Mouse (Mus musculus) cerebellum, postnatal 25 days (tissue): ENCODE data around the gene Tmem19.

ENCODE experiments used
- DNase-seq, 2 experiments: peaks; one replicate each; pipeline ENCODE4 v3.0.0; 2021; ENCODE audit warnings: mixed read lengths in 2 of 2

Gene Tmem19

DNA sequence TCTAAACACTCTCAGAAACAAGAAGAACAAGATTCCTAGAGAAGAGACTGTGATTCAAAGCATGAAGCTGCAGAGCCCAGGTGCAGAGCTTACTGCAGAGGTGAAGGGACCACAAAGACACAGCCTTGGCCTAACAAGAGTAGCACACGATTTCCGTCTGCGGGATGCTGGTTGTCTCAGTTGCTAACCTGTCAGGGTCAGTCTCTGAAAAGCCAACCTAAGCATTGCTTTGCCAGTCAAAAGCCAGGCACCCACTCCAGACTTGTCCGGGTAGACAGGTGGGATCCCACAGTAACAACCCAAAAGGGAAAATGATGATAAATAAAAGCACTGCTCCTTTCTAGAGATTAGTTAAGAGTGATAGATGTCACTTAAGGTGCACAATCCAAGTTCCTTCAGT lies 53.1 kb downstream of the Tmem19 start:
- no peak for DNase-seq

DNA sequence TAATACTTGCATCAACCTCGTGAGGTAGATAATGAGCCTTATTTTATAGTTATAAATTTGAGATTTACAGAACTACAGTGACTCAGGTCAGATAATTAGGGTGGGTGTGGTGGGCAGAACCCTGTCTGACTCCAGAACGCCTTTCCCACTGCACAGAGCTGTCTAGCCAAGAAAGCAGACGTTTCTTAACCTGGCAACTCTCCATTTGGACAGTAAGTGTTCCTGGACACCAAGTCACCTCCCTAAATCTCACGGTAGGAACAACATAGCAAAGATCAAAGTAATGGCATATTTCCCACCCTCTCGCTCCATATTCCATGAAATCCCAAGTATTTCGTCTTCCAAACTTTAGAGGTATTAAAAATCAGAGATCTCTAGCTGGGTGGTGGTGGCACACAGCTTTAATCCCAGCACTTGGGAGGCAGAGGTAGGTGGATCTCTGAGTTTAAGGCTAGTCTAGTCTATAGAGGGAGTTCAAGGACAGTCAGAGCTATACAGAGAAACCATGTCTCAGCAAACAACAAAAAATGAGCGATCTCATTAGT lies 54.9 kb downstream of the Tmem19 start:
- no peak for DNase-seq

DNA sequence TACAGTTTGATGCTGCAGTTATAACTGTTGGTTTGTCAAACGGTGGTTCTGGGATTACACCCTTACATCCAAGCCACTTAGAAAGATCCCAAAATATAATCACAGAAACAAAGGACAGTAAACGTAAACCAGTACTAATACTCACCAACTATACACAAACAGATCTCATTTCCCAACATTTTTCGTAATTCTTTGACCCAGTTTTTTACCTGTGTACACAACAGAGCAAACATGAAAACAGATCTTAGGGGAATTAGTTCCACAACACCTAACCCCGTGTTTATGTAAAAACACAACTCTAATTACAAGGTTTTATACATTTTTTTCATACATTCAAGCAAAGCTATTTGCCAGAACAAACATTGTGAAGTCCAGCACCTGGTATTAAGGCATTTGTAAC lies 63.6 kb downstream of the Tmem19 start:
- DNase-seq = no peak

- DNase-seq = no peak
Measured at GRCm38 (mm10) chr10:115297582-115297981, 64.7 kb downstream of the Tmem19 start.

GRCm38 (mm10) chr10:115296401-115296935 lies 65.8 kb downstream of the Tmem19 start:
- DNase-seq = no peak

DNA sequence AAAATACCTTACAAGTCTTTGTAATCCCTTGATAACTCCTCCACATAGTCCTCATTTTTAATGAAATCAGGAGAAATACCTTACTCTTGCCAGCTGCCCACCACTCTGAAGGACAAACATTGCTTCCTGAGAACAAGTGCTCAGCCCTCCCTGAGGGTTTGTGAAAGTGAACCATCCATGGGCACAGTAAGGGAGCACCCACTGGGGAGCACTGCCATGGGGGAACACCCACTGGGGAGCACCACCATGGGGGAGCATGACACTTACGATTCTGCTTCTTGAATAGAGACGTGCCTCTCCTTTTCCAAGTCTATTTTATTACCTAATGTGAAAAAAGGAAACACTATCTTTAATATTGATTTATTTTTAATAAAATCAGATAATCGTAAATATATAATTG lies 67.1 kb downstream of the Tmem19 start:
- DNase-seq = no peak

DNA sequence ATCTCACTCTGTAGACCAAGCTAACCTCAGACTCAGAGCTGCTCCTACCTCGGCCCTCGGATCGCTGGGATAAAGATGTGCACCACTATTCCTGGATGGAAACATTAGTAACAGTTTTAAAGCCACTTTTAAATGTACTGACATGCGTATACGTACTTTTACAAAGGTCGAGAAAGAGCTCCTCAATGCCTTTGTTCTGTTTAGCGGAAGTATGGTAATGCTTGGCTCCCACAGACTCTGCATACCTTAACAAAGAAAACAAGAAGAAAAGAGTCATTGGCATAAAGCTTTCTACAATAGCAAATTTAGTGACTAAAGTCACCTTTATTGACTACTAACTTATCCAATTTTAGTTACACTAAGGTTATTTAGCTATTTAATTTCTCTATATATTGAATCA lies 67.6 kb downstream of the Tmem19 start:
- DNase-seq = no peak

- no peak for DNase-seq
Measured at GRCm38 (mm10) chr10:115293946-115294345, 68.4 kb downstream of the Tmem19 start.

DNA sequence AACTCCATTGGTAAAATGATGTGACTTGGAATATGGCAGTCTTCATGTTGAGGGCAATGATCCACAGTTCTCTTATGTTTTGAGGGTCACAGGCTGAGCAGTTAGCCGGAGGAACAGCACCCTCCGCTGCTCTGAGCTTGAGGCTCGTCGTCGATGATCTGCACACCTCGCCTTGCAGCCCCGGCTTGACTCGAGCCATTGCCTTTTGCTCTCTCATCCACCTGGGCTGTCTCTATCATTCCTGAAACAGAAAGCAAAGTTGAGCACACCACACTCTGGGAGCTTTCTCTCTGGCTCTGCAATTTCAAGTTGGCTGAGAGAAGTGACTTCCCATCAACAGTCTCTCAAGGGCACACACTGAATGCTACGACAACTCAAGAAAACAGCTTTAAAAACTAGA lies 71.6 kb downstream of the Tmem19 start:
- no peak for DNase-seq
